Mouse (Mus musculus): ENCODE measurements at regions not wholly inside any gene's neighbourhood (a gene's known extent, or its start where the extent isn't known, plus 50 kb on each side); places are given as distances from the start of the nearest gene placed in this dataset.
A peak's percentile ranks its signal among the peaks of the same experiment; 100 is the strongest.

GRCm38 (mm10) chr16:93417831-93418230 is 186.0 kb downstream of the Setd4 start:
- DNase-seq (ENCODE audit: low read depth, low spot score): no peak

DNA sequence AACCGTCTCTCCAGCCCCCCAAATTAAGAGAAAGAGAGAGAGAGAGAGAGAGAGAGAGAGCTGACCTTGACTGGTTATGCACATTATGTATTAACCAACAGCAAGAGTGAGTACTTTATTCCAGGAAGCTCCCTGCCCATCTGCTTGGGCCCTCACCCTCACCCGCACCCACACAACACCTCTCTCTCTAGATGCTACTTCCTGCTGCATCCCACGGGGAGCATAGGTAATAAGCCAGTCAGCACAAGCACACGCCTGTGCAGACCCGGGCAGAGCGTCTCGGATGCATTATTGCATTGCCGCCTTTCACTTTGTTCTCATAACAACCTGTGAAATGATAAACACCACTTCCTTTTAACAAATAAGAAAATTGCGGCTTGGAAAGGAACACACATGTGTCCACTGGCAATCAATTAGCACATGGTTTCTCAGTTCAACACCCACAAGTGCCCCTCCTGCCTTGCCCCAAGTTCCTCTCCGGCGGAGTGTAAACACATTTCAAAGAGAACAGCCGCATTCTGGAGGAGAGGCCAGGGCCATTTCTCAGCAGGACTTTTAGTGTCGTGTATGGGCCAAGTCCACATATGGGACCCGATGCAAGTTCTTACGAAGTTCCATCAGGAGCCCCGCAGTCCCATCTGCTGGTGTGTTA is 211.7 kb downstream of the Setd4 start:
- peak; percentile 40 for DNase-seq (ENCODE audit: low read depth, low spot score)

- no peak for DNase-seq (ENCODE audit: low read depth, low spot score)
Measured at GRCm38 (mm10) chr16:93387578-93388116, 216.2 kb downstream of the Setd4 start.

DNA sequence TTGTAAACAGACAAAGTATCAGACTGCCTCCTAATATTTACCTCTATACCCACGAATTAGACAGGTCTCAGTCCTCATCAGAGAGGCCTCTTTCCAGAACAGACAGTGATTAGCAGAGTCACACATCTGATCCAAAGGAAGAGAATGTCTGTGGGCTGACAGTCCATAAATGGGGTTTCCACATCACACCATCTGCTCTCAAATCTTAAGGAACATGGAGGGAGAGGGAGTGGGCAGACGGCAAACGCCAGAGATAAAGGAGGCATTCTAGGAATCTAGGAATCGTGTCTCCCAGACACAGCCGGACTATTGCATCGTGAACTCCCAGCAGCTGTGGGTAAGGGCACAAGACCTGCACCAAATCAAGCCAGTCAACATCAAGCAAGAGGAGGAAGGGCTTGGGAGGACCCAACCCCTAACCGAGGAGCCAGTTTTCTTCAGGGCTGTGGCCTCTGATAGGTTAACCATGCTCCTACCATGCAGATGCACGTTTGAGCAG is 219.8 kb downstream of the Setd4 start:
- DNase-seq (ENCODE audit: low read depth, low spot score): no peak

DNA sequence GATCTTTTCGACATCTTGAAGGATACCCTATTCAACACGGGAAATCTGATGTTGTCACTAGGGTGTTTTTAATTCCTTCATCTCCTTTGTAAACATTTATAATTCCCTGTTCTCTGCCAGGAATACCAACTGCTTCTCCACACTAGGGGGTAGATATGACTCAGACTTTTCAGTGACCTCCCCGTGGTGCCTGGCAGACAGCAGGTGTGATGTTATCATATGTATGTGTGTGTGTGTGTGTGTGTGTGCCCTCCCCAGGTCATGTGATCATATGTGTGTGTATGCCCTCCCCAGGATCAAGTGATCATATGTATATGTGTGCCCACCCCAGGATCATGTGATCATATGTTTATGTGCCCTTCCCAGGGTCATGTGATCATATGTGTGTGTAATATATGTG is 220.9 kb downstream of the Setd4 start:
- no peak for DNase-seq (ENCODE audit: low read depth, low spot score)

DNA sequence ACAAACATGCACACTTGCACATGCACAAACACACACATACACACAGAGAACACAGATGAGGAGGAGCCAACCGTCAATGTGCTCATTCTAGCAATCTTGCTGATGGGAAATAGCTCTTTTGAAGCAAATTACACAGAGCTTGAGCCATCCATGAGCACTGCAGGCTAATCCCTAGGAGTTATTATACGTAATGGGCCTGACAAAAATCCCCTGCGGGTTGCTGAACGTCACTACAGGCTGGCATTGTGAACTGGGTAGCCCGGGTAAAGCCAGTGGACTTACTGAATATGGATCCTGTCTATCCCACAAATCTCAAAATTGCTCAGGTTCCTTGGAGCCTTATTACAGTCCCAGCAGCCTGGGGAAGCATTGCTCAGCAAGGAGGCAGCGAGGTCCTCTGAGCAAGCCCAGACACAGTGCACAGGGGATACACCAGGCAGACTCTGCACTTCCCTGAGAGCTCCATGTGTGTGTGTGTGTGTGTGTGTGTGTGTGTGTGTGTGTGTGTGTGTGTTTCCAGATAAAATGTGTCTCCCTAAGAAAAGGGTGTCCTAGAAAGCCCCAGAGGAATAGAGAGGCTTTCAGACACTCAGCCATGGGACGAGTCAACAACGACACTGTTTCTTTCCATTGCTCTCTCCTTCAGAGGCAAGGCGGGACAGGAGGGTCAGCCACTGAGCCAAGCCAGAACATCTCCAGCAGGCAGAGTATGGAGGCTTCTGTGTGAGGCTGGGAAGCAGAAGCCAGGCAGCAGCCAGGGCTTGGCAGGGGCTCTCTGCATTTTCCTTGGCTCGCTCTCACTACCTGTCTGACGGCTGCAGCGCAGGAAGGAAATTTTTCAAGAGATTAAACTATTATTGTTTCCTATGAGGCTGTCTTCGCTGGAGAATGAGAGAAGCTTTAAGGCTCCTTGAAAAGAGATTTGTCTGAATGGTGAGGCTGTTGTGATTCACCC is 222.9 kb downstream of the Setd4 start:
- DNase-seq (ENCODE audit: low read depth, low spot score): no peak

GRCm38 (mm10) chr16:93380117-93380516 is 223.7 kb downstream of the Setd4 start:
- no peak for DNase-seq (ENCODE audit: low read depth, low spot score)

DNA sequence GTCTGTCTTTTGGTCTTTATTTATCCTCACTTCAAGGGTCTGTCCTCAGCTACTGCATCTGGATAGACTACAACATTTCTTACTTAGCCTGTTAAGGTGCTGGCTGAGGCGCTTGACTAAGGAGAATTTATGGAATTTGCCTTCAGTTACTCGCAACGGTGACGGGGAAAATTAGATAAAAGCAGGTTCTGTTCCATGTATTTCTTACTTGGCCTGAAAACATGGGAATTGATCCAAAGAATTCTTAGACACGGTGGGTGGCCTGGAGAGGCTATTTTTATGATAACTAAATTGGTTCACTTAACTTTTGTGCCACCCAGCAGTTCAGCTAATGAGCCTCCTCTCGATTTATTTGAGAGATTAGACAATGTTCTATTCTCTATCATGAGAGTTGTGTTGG is 224.3 kb downstream of the Setd4 start:
- DNase-seq (ENCODE audit: low read depth, low spot score): no peak

GRCm38 (mm10) chr16:93374669-93375068 is 229.2 kb downstream of the Setd4 start:
- DNase-seq (ENCODE audit: low read depth, low spot score): no peak

GRCm38 (mm10) chr16:93369766-93370146 is 234.1 kb downstream of the Setd4 start:
- DNase-seq (ENCODE audit: low read depth, low spot score): no peak

DNA sequence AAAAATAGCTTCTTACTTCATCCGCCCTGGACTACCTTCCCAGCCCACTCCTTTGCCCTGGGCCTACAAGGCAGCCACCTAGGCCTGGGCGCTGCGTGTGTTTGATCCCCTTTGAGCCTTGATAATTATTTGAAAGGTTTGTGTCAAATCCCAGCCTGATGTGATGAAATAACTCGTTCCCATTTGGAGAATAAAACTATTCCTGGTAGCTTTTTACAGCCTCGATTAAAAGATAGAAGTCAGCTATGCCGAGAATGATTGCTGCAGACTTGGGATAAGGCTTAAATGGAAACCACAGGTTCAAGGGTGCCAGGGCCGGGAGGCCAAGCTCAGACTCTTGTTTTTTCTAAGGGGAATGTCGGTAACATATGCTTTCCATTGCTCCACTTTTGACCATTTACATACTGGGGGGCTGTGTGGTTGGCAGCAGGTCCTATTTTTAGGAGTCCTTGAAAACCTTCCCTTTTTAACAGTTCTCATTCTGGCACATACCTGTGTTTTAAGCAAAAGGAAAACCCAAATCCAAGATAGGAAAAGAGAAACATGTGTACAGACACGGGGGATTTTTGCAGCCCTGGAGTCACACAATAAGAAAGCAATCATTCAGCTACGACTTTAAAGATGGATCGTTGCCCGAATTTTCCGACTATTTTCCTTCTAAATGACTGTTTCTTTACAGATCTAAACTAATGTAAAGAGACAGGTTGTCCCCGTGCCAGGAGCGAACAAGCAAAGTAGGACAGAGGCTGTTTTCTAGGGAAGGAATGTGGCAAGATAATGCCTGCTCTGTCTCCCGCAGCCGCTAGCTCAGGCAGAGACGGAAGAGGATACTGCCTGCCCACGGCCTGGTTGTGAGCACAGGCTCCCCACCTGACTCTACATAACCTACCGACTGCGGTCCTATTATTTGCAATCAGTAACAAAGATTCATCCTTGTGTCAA is 234.8 kb downstream of the Setd4 start:
- DNase-seq (ENCODE audit: low read depth, low spot score): no peak

DNA sequence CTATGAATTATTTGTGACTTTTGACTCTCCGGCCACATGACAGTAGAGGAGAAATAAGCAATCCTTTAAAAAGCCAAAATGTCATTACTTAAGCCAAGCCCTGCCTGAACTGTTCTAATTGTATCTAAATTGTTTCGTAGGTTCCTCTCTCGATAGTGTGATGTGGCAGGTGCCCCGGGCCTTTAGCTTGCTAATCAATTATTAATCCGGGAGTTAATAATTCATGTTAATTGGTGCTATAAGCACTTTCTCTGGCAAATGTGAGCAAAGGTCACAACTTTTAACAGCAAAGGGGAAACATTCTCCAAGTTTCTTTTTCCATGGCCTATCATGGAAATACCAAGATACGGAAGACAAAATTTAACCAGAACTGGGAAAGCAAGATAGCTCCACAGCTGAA is 235.9 kb downstream of the Setd4 start:
- DNase-seq (ENCODE audit: low read depth, low spot score): no peak

DNA sequence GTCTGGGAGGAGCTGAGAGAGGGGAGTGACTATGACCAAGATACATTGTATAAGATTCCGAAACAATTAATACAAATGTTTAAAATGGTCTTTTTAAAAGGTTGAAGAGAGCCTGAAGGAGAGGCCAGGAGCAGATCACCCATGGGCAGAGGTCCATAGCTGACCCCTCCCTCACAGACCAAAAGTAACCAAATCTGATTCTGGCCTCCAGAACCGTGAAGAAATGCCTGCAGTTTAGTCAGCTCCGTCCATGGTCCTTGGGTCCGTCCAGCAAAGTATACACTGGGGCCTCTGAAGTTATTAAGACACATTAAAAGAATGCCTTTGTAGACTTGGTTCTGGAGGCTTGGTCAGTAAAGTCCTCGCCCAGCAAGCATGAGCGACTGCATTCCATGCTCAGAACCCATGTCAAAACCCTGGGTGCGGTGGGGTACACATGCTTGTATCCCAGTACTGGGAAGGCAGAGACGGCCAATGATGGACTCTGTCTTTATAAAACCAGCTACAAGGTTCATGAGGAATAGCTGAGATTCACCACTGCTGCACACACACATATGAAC is 236.5 kb downstream of the Setd4 start:
- DNase-seq (ENCODE audit: low read depth, low spot score): no peak

DNA sequence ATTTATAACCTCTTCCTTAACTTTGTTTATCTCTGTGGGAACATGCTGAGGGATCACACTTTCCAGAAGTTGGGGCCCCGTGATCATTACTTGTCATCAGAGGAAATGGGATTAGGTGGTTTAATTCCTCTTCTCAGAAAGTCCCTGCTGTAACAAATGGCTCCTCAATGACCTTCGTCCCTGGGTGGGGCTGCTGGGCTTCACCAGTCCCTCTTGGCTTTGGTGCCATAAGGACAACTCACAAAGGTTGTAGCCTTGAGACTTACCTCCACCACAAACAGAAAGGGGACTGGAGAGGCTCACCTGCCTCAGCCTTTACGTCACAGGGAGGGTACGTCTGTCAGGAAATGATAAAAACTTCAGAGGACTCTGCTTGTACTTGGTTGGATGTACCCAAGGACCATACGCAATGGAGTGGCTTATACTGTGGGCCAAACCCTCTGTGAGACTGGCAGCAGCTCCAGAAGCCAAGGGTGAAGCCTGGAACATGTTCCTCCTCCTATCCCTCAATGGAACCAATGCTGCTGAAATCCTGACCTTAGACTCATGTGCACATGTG is 237.4 kb downstream of the Setd4 start:
- DNase-seq (ENCODE audit: low read depth, low spot score): no peak

- DNase-seq (ENCODE audit: low read depth, low spot score): no peak
Measured at GRCm38 (mm10) chr16:93365236-93365951, 238.5 kb downstream of the Setd4 start.

GRCm38 (mm10) chr16:93359772-93360171 is 244.1 kb downstream of the Setd4 start:
- no peak for DNase-seq (ENCODE audit: low read depth, low spot score)

GRCm38 (mm10) chr16:93358613-93359012 is 245.2 kb downstream of the Setd4 start:
- DNase-seq (ENCODE audit: low read depth, low spot score): no peak

- no peak for DNase-seq (ENCODE audit: low read depth, low spot score)
Measured at GRCm38 (mm10) chr16:93358166-93358565, 245.7 kb downstream of the Setd4 start.

DNA sequence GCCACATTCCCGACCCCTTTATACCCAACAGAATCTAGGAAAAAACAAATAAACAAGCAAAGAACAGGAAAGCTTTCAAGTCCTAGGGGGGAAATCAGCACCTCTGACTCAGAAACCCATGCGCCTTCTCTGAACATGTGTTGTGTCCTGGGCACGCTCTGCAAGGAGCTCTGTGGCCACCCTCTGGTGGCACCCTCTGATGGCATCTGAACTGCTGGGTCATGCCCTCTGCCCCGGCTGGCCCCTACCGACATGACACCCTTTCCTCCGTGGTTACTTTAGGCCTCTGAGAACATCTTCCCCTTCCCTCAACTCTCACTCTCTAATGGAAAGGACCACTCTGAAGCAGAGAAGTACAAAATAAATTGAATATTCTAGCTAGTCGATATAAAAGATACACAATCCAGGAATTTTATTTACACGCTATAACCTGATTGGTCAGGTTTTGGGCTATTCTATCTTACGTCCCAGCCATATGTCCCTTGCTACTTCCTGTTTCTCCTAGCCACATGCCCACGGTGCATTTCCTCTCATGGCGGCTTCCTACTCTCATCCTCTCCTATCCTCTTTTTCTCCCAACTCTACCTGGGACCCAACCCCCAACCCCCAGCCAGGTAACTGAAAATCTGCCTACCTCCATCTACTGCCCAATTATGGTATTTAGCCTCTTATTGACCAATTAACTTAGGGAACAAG is 248.5 kb downstream of the Setd4 start:
- DNase-seq (ENCODE audit: low read depth, low spot score): no peak

Data from CD4-positive helper T cell, adult 2 months (primary cell).